Mouse (Mus musculus): ENCODE data around the gene Unc119b. TPM values are rescaled to one million over a fixed set of nuclear protein-coding genes. Genes with fewer than 3 reads are reported as not detected.
"Not testable (repeated sequence)": the region's sequence is repeated elsewhere in the genome, so short reads cannot be mapped to it uniquely, and the experiment has no call there.

Gene Unc119b
- polyA plus RNA-seq, 1 experiment from 2014 or later = 31.2 TPM

- Histone ChIP-seq H3K9me3 (ENCODE audit: control insufficient read depth, low read length) (no peaks in the 10 kb centered on the region), H3K9ac (no peak overlapping the region), H3K4me3 (replicated peaks; ENCODE audit: low read length) (no peak overlapping the region), H3K36me3 (replicated peaks; ENCODE audit: control insufficient read depth, insufficient read depth) (no peaks in the 10 kb centered on the region; the same call in 1 of the 2 replicates), H3K27ac (no peak overlapping the region), H3K27me3 (ENCODE audit: control insufficient read depth, insufficient read depth, low read length) (no peaks in the 10 kb centered on the region), H3K4me1 (replicated peaks; ENCODE audit: control insufficient read depth, insufficient read depth, low read length) (no peaks in the 10 kb centered on the region), H3K4me2 (replicated peaks) (no peak overlapping the region)
- DNase-seq (ENCODE audit: low spot score) (no peak), ATAC-seq (ENCODE audit: low FRiP score) (no peak)
- WGBS = 86% methylated on average over 8 of the region's 8 CpGs
Observed at GRCm38 (mm10) chr5:115111156-115111555, 23.6 kb downstream of the Unc119b start.

GRCm38 (mm10) chr5:115103253-115103652 lies 31.5 kb downstream of the Unc119b start:
- not testable (repeated sequence) for H3K9me3 ChIP-seq (ENCODE audit: control insufficient read depth, low read length); H3K4me2 ChIP-seq (replicated peaks); H3K27me3 ChIP-seq (ENCODE audit: control insufficient read depth, insufficient read depth, low read length); ATAC-seq (ENCODE audit: low FRiP score); H3K4me3 ChIP-seq (replicated peaks; ENCODE audit: low read length); H3K27ac ChIP-seq; H3K9ac ChIP-seq; H3K4me1 ChIP-seq (replicated peaks; ENCODE audit: control insufficient read depth, insufficient read depth, low read length); DNase-seq (ENCODE audit: low spot score)
- peaks cover 19% of the 10 kb centered on the region for H3K36me3 ChIP-seq (replicated peaks; ENCODE audit: control insufficient read depth, insufficient read depth)
- WGBS = 96% methylated on average over 23 of the region's 23 CpGs

GRCm38 (mm10) chr5:115102231-115102630 lies 32.5 kb downstream of the Unc119b start:
- WGBS = 84% methylated on average over 2 of the region's 2 CpGs
- Histone ChIP-seq H3K27ac (no peak overlapping the region), H3K9ac (no peak overlapping the region), H3K27me3 (ENCODE audit: control insufficient read depth, insufficient read depth, low read length) (no peaks in the 10 kb centered on the region), H3K4me1 (replicated peaks; ENCODE audit: control insufficient read depth, insufficient read depth, low read length) (no peaks in the 10 kb centered on the region), H3K4me3 (replicated peaks; ENCODE audit: low read length) (no peak overlapping the region), H3K4me2 (replicated peaks) (no peak overlapping the region), H3K9me3 (ENCODE audit: control insufficient read depth, low read length) (no peaks in the 10 kb centered on the region), H3K36me3 (replicated peaks; ENCODE audit: control insufficient read depth, insufficient read depth) (peaks cover 30% of the 10 kb centered on the region)
- no peak for DNase-seq (ENCODE audit: low spot score)
- ATAC-seq (ENCODE audit: low FRiP score) = no peak

GRCm38 (mm10) chr5:115100473-115100872 lies 34.3 kb downstream of the Unc119b start:
- no peak for ATAC-seq (ENCODE audit: low FRiP score)
- no peaks in the 10 kb centered on the region for H3K27me3 ChIP-seq (ENCODE audit: control insufficient read depth, insufficient read depth, low read length)
- DNase-seq (ENCODE audit: low spot score) = no peak
- no peak overlapping the region for H3K27ac ChIP-seq
- peaks cover 47% of the 10 kb centered on the region for H3K36me3 ChIP-seq (replicated peaks; ENCODE audit: control insufficient read depth, insufficient read depth)
- no peak overlapping the region for H3K4me2 ChIP-seq (replicated peaks)
- H3K9me3 ChIP-seq (ENCODE audit: control insufficient read depth, low read length) = no peaks in the 10 kb centered on the region
- H3K4me1 ChIP-seq (replicated peaks; ENCODE audit: control insufficient read depth, insufficient read depth, low read length) = no peaks in the 10 kb centered on the region
- no peak overlapping the region for H3K4me3 ChIP-seq (replicated peaks; ENCODE audit: low read length)
- WGBS = 91% methylated on average over 6 of the region's 6 CpGs
- no peak overlapping the region for H3K9ac ChIP-seq

GRCm38 (mm10) chr5:115099991-115100390 lies 34.8 kb downstream of the Unc119b start:
- Histone ChIP-seq H3K36me3 (replicated peaks; ENCODE audit: control insufficient read depth, insufficient read depth) (peaks cover 52% of the 10 kb centered on the region), H3K4me2 (replicated peaks) (no peak overlapping the region), H3K27ac (no peak overlapping the region), H3K4me3 (replicated peaks; ENCODE audit: low read length) (no peak overlapping the region), H3K27me3 (ENCODE audit: control insufficient read depth, insufficient read depth, low read length) (no peaks in the 10 kb centered on the region), H3K4me1 (replicated peaks; ENCODE audit: control insufficient read depth, insufficient read depth, low read length) (no peaks in the 10 kb centered on the region), H3K9me3 (ENCODE audit: control insufficient read depth, low read length) (no peaks in the 10 kb centered on the region), H3K9ac (no peak overlapping the region)
- DNase-seq (ENCODE audit: low spot score) (no peak), ATAC-seq (ENCODE audit: low FRiP score) (no peak)
- 87% methylated on average over 9 of the region's 9 CpGs for WGBS

- Histone ChIP-seq H3K27ac (no peak overlapping the region), H3K36me3 (replicated peaks; ENCODE audit: control insufficient read depth, insufficient read depth) (peaks cover 56% of the 10 kb centered on the region), H3K27me3 (ENCODE audit: control insufficient read depth, insufficient read depth, low read length) (no peaks in the 10 kb centered on the region), H3K4me1 (replicated peaks; ENCODE audit: control insufficient read depth, insufficient read depth, low read length) (no peaks in the 10 kb centered on the region), H3K4me2 (replicated peaks) (no peak overlapping the region), H3K9me3 (ENCODE audit: control insufficient read depth, low read length) (no peaks in the 10 kb centered on the region), H3K9ac (no peak overlapping the region), H3K4me3 (replicated peaks; ENCODE audit: low read length) (no peak overlapping the region)
- 88% methylated on average over 5 of the region's 5 CpGs for WGBS
- DNase-seq (ENCODE audit: low spot score) (no peak), ATAC-seq (ENCODE audit: low FRiP score) (no peak)
Observed at GRCm38 (mm10) chr5:115099530-115099929, 35.2 kb downstream of the Unc119b start.

- no peak within 1 kb of the TSS for H3K9ac ChIP-seq
- no peaks in the 10 kb centered on the region for H3K9me3 ChIP-seq (ENCODE audit: control insufficient read depth, low read length)
- H3K36me3 ChIP-seq (replicated peaks; ENCODE audit: control insufficient read depth, insufficient read depth) = peaks cover 56% of the 10 kb centered on the region
- ATAC-seq (ENCODE audit: low FRiP score) (no peak), DNase-seq (ENCODE audit: low spot score) (no peak)
- H3K4me2 ChIP-seq (replicated peaks) = no peak within 1 kb of the TSS
- H3K4me1 ChIP-seq (replicated peaks; ENCODE audit: control insufficient read depth, insufficient read depth, low read length) = no peaks in the 10 kb centered on the region
- 98% methylated on average over 8 of the region's 8 CpGs for WGBS
- H3K27me3 ChIP-seq (ENCODE audit: control insufficient read depth, insufficient read depth, low read length) = no peaks in the 10 kb centered on the region
- H3K4me3 ChIP-seq (replicated peaks; ENCODE audit: low read length) = no peak within 1 kb of the TSS
- no peak within 1 kb of the TSS for H3K27ac ChIP-seq
Observed at GRCm38 (mm10) chr5:115098195-115098594, 36.6 kb downstream of the Unc119b start, which contains the start of gene Gm10401. Gene Gm10401 (minus strand): TSS chr5:115098295.

- Histone ChIP-seq H3K4me2 (replicated peaks) (no peak overlapping the region), H3K27me3 (ENCODE audit: control insufficient read depth, insufficient read depth, low read length) (no peaks in the 10 kb centered on the region), H3K4me3 (replicated peaks; ENCODE audit: low read length) (no peak overlapping the region), H3K9ac (no peak overlapping the region), H3K9me3 (ENCODE audit: control insufficient read depth, low read length) (no peaks in the 10 kb centered on the region), H3K36me3 (replicated peaks; ENCODE audit: control insufficient read depth, insufficient read depth) (peaks cover 79% of the 10 kb centered on the region), H3K27ac (no peak overlapping the region), H3K4me1 (replicated peaks; ENCODE audit: control insufficient read depth, insufficient read depth, low read length) (no peaks in the 10 kb centered on the region)
- WGBS = 89% methylated on average over 6 of the region's 6 CpGs
- ATAC-seq (ENCODE audit: low FRiP score) (no peak), DNase-seq (ENCODE audit: low spot score) (no peak)
Observed at GRCm38 (mm10) chr5:115091776-115092175, 43.0 kb downstream of the Unc119b start.

GRCm38 (mm10) chr5:115091015-115091414 lies 43.8 kb downstream of the Unc119b start:
- no peak for ATAC-seq (ENCODE audit: low FRiP score)

GRCm38 (mm10) chr5:115089592-115090268 lies 45.0 kb downstream of the Unc119b start:
- no peak overlapping the region for H3K4me3 ChIP-seq (replicated peaks; ENCODE audit: low read length)
- WGBS = 96% methylated on average over 5 of the region's 5 CpGs
- DNase-seq (ENCODE audit: low spot score) = no peak
- no peak overlapping the region for H3K9ac ChIP-seq
- no peaks in the 10 kb centered on the region for H3K27me3 ChIP-seq (ENCODE audit: control insufficient read depth, insufficient read depth, low read length)
- no peak overlapping the region for H3K4me2 ChIP-seq (replicated peaks)
- no peaks in the 10 kb centered on the region for H3K9me3 ChIP-seq (ENCODE audit: control insufficient read depth, low read length)
- peaks cover 77% of the 10 kb centered on the region for H3K36me3 ChIP-seq (replicated peaks; ENCODE audit: control insufficient read depth, insufficient read depth)
- H3K4me1 ChIP-seq (replicated peaks; ENCODE audit: control insufficient read depth, insufficient read depth, low read length) = no peaks in the 10 kb centered on the region
- no peak overlapping the region for H3K27ac ChIP-seq
- ATAC-seq (ENCODE audit: low FRiP score) = no peak

More at GRCm38 (mm10) chr5:115091015-115091414, 43.8 kb downstream of the Unc119b start:
- no peaks in the 10 kb centered on the region for H3K4me1 ChIP-seq (replicated peaks; ENCODE audit: control insufficient read depth, insufficient read depth, low read length)
- no peak overlapping the region for H3K4me3 ChIP-seq (replicated peaks; ENCODE audit: low read length)
- no peaks in the 10 kb centered on the region for H3K9me3 ChIP-seq (ENCODE audit: control insufficient read depth, low read length)
- no peak overlapping the region for H3K9ac ChIP-seq
- no peak overlapping the region for H3K27ac ChIP-seq
- DNase-seq (ENCODE audit: low spot score) = no peak
- no peak overlapping the region for H3K4me2 ChIP-seq (replicated peaks)
- H3K36me3 ChIP-seq (replicated peaks; ENCODE audit: control insufficient read depth, insufficient read depth) = peaks cover 79% of the 10 kb centered on the region
- 80% methylated on average over 3 of the region's 3 CpGs for WGBS
- no peaks in the 10 kb centered on the region for H3K27me3 ChIP-seq (ENCODE audit: control insufficient read depth, insufficient read depth, low read length)

Measured in hindbrain, embryonic 14.5 days (tissue).